Mouse (Mus musculus): Measurements from ENCODE around the gene Rnf220. TPM values are rescaled to one million over a fixed set of nuclear protein-coding genes. Genes with fewer than 3 reads are reported as not detected.

The Rnf220 gene
- total RNA-seq, 2 experiments from 2014 or later: 42.0 to 43.3 TPM

DNA sequence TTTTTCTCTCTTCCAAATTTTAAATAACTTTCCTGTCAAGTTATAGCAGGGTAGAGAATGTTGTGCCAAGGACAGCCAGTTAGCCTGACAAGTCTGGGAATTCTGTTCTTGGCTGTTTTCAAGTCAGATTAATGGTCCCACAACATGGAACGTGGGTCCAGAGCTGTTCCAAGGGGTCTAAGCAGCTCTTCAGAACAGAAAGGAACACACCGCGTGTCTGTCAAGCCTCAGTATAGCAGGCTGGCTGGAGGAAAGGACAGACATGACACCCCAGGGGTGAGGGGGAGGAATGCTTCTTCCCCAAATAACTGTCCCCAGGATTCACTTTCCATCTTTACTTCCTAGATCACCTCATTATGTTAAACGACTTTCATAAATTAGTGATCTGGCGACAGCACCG lies 5.0 kb downstream of the Rnf220 start:
- no peak for DNase-seq
- intact Hi-C loops (cut with DNase I): loop anchor here (10.0 kb wide), 1 partner anchor 183 kb away; no protein-coding TSS in a partner anchor

DNA sequence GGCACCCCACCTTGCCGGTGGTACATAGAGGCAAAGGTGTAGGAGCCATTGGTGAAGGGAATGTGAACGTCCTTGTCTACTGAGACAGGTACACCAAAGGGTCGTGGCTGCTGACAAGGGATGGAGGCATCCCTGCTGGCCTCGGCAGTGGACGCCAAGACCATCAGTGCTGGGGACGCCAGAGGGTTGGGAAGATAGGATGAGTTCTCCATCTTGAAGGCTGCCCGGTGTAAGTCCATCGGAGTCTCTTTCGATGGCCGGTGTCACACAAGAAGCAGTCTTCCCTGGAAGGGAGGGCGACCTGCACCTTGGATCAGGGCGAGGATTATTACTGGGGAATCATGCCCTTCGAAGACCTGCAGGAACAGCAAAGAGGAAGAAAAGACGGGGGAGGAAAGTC lies 6.9 kb downstream of the Rnf220 start:
- DNase-seq: no peak
- intact Hi-C loops (cut with DNase I): loop anchor here (10.0 kb wide), 1 partner anchor 185 kb away; no protein-coding TSS in a partner anchor

DNA sequence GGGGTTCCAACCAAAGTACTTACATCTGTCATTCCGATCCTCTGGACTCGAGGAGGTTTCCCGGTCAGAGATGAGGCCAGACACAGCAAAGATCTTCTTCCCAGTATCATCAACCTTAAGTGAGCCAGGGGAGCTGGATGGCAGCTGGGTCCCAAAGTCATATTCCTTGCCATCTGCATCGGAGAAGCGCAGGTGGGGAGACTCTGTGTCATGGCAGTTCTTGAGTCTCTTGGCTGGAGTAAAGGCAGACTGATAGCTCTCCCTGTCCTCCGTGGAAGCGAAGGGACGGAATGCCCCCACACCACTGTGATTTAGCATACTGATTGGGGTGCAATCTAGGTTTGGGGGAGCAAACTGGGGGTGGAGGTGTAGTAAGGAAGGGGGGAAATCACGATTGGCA lies 7.3 kb downstream of the Rnf220 start:
- intact Hi-C loops (cut with DNase I): no loop called here
- no peak for DNase-seq

DNA sequence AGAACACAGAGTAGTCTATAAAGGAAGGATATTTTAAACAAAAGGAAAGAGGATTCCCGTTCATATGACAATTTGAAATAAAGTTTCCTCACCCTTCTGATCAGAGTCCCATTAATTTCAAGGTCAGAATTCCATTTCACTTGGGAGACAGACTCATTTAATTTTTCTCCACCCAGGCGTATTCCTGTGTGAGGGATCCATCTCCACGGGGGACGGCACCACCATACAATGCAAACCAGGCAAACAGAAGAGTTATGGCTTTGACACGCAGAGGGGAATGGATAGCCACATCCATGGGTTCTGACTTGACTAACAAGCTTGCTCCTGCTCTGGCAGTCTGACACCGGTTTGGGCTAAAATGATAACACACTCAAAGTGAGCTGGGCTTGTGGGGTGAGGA lies 9.4 kb downstream of the Rnf220 start:
- intact Hi-C loops (cut with DNase I): no loop called here

DNA sequence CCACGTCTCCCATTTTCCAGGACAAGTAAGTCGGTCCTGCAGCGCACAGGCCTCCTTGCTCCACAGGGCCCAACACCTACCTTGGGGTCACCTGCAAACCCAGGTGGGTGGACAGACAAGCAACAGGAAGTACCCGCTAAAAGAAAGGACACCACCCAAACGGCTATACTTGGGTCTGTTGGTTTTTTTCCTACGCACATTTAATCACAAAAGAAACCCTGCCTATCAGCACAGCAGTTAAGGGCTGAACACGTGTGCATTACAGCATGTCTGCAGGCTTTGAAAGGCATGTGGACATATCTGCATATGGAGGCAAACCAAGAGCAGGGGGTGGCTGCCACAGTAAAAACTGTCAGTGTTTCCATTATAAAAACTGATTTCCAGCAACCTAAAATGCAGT lies 10.7 kb downstream of the Rnf220 start:
- no peak for DNase-seq
- intact Hi-C loops (cut with DNase I): no loop called here

More for the DNA sequence above, 9.4 kb downstream of the Rnf220 start:
- no peak for DNase-seq

DNA sequence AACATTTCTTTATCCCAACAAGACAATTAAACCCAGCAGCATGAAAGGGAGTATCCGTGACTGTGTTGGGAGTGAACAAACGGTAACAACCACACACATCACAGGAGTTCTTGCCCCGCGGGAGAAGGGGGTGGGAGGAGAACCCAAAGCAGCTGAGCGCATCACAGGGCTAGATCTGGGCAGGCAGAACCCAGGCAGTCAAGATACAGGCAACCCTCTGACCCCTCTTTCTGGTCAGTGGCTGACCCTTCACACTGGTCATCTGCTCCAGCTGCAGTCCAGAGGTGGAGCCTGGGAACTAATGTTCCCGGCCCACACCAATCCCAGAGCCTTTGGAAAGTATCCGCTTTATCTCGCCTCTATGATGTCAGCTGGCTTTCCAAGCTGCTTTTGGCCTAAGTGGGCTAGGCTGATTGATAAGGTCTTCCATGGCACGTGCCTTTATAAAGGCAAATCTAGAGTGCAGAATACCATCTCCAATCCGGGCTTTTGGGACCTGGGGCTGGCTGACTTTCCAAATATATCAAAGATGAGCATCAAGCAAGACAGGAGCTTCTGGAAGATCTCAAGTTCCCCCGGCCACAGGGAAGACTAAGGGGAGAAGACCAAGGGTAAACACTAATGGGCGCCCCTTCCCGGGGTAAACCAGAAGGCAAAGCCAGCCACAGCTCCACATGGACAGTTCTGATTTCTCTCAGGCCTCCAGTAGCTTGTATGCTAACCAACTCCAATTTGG lies 11.6 kb downstream of the Rnf220 start:
- DNase-seq: no peak
- intact Hi-C loops (cut with DNase I): no loop called here

DNA sequence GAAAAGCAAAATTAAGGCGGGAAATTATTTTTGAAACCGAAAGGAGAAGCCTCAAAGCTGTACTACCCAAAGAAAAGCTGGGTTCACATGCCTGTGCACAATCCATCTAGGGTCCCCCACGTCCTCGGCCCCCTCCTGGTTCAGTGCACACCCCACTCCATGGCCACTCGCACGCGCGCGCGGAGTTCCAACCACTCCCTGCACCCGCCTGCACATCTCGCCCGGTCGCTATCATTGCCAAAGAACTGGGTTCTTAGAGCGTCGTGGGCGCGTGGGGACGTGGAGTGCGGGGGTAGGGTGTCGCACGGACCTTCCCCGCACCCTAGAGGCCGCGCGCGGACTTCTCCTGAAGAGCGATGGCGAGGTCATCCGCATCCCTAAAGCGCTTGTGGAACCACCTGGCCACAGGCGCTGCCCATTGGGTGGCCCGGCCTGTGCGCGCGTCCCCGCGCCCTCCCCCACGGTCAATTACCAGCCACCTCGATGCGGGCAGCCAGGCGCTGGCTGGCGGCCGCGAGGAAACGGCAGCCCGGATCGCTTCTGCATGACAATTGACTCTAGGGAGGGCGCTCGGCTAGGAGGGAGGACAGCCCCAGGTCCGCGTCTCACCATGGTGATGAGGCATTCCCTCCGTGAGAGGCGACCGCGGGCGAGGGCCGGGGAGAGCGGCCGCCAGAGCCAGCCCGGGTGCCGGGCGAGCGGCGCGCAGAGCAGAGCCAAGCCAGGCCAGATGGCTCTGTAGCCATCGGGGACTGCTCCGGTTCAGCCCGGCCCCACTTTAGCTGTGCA lies 12.4 kb downstream of the Rnf220 start:
- DNase-seq: peak; percentile 51 to 65
- intact Hi-C loops (cut with DNase I): no loop called here

DNA sequence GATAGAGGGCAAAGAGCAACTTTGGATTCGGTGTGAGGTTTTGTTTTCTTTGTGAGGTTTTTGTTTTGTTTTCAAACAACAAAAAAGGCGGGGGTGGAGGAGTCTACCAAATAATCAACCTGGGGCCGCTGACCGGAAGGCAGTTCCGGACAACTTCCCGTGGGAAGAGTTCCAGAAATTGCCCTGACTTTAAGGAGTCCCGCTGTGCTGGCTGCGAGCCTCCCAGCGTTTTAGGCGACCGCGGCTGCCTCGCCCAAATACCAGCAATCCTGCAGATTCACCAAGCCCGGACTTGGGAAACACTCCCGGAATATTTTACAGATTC lies 13.0 kb downstream of the Rnf220 start:
- intact Hi-C loops (cut with DNase I): no loop called here
- DNase-seq: peak; percentile 71 to 77

DNA sequence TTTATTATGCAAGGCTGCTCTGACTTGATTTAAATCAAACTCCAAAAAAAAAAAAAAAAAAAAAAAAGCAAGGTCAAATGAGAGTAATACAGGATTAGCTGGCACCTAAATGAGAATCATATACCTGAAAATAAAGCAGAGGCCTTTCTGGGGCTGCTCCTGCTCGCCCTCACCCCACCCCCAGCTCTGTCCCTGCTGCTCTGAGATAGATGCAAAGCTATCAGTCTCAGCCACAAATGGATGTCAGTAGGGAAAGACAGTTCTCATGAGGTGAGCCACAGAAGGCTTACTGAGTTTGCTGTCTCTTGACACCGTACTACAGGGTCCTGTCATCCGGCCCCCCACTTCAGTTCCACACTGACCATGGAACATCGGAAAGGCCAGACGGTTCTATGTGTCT lies 14.7 kb downstream of the Rnf220 start:
- DNase-seq: no peak
- intact Hi-C loops (cut with DNase I): no loop called here

DNA sequence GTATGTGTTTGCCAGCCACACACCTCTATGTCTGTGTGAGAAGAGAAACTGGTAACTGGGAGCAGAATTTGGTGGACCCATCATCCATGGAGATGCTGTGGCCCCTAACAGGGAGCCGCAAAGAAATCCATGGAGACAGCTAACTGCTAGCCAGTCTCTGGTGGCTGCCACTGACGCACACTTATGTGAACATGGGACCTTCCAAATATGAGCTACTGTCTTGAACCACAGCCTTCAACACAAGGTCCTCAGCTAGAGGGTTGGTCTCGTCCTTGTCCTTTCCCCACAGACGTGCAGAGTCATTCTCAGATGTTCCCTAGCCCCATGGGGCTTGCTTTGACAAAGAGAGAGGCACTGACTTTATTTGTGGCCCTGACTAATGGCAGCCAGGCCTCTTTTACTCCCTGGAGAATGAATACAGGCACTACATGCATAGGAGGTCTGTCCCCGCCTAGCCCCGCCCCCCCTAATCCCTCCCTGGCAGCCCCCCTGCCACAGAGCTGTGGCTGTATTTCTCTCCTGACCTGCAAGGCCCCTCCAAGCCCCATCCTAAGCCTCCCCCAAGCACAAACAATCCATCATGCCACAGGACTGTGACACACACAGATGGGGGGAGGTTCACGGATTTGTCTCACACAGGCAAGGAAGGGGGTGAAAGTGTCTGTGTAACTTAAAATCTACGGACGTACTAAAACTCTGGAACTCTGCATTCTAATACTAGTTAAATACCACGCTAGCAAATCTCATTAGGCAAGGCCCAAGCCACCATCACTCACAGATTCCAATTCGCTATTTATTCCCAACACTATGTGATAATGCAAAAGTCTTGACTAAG lies 16.0 kb downstream of the Rnf220 start:
- DNase-seq: no peak
- intact Hi-C loops (cut with DNase I): no loop called here

DNA sequence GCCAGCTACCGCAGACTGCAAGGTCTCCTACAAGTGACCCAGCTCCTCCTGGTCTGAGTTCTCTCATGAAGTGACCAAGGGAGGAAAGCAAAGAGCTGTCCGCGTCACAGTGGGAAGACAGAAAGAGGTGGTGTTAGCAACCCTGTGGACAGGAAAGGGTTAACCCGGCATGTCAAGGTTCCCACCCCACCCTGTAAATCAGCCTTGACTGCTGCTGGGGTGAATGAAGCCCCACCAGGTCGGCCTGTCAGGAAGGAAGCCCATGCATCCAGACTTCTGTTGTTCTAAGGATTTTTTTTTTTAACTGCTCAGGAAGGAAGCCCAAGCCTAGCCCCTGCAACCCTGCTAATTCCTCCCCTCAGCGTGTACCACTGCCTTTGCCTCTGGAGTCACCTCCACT lies 16.9 kb downstream of the Rnf220 start:
- DNase-seq: no peak
- intact Hi-C loops (cut with DNase I): no loop called here

DNA sequence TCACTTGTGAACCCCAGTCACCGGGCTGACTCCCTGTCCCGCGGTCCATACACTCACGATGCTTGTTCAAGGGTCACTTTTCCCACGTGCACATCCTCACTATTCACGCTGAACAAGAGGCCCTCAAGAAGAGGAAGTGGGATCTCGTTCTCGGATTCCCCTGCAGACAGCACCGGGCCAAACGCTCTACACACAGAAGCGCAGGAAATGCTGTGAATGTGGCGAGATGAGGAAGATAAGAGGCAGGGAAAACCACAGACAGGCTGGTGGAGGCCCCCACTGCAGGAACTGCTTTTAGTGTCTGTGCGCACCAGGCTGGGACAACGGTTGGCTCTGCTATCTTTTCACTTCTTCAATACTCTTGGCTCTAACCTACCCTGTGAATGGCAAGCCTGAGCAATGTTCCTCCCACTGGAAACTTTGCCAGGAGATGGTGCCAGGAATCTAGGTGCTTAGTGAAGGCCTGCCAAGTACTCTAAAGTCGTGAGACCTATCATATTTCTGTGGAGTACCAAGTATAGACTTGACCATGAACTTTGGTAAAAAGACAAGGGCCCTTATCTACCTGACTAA lies 18.7 kb downstream of the Rnf220 start:
- peak; percentile 55 to 57 for DNase-seq
- intact Hi-C loops (cut with DNase I): no loop called here

DNA sequence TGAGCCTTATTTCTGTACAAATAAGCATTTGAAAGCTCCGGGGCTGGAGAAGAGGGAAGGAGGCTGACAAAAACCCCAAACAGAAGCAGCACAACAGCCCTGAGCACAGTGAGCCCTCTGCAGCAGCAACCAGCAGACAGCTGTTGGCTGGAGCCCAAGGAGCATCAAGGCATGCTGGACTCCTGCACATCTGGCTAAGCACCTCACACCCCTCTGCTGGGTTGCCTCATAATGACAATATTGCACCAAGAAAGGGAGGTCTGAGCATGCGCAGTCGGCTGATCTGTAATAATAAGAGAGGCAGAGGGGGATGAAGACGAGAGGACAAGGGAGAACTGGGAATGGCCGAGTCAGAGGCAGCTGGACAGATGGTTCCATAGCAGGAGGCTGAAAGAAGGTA lies 19.5 kb downstream of the Rnf220 start:
- no peak for DNase-seq
- intact Hi-C loops (cut with DNase I): no loop called here

DNA sequence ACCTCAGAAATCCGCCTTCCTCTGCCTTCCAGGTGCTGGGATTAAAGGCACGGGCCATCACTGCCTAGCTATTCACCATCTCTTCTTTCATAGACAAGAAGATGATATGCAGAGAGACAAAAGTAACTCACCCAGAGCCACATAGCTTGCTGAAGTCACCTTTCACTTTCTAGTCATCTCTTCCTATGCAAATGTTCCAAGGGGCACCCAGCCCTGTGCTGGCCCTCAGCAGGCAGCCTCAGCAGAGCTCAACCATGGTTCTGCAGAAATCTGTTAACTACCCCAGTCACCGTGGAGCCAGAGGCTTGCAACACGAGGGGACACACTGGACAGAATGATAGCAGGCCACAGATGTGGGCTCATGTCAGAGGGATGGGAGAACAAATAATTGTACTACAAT lies 20.1 kb downstream of the Rnf220 start:
- intact Hi-C loops (cut with DNase I): no loop called here
- no peak for DNase-seq

DNA sequence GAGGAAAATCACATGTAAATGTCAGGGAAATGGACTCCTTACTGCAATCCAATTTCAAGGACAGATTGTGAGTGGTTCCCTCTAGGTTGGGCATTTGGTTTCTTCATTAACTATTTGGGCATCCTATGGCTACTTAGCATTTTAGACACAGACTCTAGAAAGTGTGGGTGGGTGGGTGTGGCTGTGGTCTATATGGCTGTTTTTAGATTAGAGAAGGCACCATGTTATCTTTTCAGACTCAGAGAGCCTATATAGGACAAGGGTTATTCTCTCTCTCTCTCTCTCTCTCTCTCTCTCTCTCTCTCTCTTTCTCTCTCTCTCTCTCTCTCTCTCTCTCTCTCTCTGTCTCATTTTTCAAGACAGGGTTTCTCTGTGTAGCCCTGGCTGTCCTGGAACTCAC lies 20.5 kb downstream of the Rnf220 start:
- intact Hi-C loops (cut with DNase I): no loop called here
- DNase-seq: no peak

DNA sequence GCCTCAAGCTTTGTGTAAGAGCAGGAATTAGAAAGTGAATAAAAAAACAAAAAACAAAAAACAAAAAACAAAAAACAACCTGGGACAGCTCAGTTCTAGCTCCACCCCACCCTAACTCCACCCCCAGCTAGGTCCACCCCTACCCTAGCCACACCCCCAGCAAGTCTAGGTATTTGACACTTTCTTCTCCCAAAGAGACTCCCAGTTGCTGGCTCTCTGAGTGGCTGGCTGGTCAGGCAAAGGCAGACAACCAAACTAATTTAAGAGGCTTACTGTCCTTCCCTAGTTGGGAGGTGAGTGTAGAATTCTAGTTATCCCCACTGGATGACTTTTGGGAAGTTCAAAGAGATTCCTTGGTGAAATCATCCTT lies 22.9 kb downstream of the Rnf220 start:
- no peak for DNase-seq
- intact Hi-C loops (cut with DNase I): no loop called here

DNA sequence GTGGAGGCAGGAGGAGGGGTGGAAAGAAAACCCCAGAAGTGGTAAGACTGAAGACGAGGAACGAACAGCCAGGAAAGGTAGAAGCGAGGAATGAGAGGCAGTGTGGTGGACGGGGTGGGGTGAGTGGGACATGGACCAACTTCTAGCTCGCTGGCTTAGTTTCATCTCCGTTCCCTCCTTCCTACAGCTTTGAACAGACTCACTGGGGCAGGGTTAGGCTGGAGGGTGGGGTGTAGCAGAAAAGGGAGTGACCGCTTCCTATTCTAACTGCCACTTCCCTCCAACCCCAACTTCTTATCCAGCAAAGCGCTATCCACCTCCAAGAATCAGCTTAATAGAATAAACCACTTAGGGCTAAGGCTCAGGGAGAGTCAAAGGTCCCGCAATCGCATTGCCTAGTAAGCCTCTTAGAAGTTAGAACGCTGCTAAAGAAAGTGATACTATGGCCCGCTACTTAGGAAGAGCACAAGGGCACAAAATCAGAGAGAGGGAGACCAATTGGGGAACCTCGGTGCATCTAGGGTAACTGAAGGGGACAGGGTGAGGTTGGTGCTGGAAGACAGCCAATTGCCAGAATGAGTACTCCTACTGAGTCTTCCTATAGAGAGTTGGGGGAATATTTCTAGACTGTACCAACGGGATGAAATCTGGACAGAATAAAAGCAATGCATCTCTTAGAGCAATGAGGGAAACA lies 23.4 kb downstream of the Rnf220 start:
- no peak for DNase-seq
- intact Hi-C loops (cut with DNase I): no loop called here

DNA sequence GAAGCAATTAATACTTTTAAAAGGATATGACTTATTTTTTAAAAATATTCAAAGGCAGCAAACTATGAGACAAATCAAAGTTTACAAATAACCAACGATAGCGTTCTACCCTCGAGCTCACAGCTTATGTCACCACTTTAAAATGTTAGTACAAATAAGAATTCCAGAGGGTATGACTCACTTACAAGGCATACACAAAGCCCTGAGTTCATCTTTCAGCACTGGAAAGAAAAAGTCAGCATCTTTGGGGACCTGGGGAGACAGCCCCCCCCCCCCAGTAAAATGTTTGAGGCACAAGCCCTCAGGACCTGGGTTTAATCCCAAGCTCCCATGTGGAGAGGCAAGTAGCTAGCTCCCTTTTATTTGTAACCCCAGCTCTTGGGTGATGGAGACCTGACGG lies 27.4 kb downstream of the Rnf220 start:
- DNase-seq: no peak
- intact Hi-C loops (cut with DNase I): no loop called here

DNA sequence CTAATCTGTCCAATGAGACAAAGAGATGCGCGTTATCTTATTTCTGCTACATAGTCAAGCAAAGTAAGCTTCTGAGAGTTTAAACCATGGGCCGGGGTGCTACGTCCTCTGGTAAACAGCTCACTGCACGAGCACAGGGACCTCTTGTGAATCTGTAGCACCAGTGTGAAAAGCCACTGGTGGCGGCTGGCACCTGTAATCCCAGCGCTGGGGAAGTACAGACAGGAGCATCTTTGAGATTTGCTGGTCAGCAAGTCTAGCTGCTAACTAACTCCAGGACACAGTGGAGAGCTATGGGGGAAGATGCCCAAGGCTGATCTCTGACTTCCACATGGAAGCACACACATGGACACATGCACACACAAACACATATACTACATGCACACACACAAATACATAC lies 28.9 kb downstream of the Rnf220 start:
- intact Hi-C loops (cut with DNase I): no loop called here
- DNase-seq: no peak

DNA sequence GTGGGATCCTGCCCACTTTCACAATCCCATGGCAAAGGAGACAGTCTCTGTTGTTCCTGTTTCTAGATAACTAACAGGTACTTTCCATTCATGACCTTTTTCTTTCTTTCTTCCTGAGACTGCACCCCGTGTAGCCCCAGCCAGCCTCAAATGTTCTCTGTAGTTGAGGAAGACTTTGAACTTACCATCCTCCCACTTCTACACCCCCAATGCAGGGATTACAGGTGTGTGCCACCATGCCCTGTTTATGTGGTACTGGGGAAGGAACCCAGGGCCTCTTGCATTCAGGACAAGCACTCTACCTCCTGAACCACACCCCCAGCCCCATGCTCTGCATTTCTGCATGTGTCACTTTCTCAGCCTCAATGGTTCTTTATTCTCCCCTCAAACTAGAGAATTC lies 47.7 kb downstream of the Rnf220 start:
- intact Hi-C loops (cut with DNase I): no loop called here

DNA sequence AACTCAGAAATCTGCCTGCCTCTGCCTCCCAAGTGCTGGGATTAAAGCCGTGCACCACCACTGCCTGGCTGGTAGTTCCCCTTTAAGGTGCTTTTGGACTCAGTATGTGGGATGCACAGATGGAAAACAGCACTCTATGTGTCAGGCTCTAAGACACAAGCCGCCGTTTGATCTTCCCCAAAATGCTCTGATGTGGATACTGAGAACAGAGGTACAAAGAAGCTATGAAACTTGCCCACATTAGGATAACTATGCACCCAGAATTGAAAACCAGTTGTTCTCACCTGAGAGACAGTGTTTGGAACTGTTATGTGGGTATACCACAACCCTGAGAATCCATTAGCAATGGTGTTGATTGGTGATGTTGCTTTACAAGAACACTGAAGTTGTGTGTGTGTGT lies 48.9 kb downstream of the Rnf220 start:
- no peak for DNase-seq
- intact Hi-C loops (cut with DNase I): no loop called here

More for the DNA sequence above, 47.7 kb downstream of the Rnf220 start:
- no peak for DNase-seq

Measured in heart, postnatal 10 days (tissue).